Mouse (Mus musculus): ENCODE results near the gene Gid8.

DNA sequence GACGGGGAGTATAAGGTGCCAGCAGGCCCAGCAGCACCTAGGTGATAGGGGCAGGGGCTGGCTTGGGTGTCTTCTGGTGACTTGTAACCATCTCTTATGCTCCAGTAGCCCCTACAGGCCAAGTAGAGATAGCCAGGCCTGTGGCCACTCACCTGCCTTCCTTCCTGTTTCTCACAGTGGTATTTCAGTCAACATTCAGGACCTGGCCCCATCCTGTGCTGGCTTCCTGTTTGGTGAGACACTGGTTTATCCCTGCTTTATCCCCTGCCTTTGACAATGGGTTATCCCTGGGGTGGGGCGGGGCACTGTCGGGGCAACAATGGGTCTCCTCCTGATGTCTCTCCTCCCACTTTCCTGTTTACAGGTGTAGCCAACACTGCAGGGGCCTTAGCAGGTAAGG, 30.4 kb downstream of the Gid8 start:
- TF ChIP-seq CTCF (conservative IDR thresholded peaks at IDR 0.05 in 1 of 2, IDR thresholded peaks at IDR 0.05 in 1 of 2; ENCODE audit: low read depth in 2 of 2, low read length in 2 of 2) (peak in 1 of 2 experiments; percentile 23; a peak in 1 of 4 replicates), POLR2A (IDR thresholded peaks at IDR 0.05; ENCODE audit: low read depth, low read length) (no peak)

All from CH12.LX (cell line).